Comparison of ENCODE assay signal across 11 mouse cellular contexts in genomic region chr13:44292476-44293056, GRCm38 (mm10).
DNase-seq lines count a peak whose midpoint lies in the region; TF ChIP-seq lines count a peak whose summit lies in the region.
"Had no signal": no experiment of that assay in that cellular context is flagged by ENCODE, and none has a peak within 500 bp of the region (broad histone marks: within the 10 kb centered on the region; RNA-seq: fewer than 3 reads in every experiment).

No protein-coding gene starts in this region.

- peak; percentile 33 for DNase-seq in kidney, adult 2 months
- DNase-seq in kidney, adult 8-10 months: no peak
- peak; percentile 3 to 18 for DNase-seq in CD8-positive naive resting alpha-beta T cell, adult 2 months (ENCODE audit: low read depth in 2 of 2, low spot score in 2 of 2)
- DNase-seq in induced T-regulatory cell, adult 2 months (ENCODE audit: low read depth): peak; percentile 57
- peak; percentile 23 to 35 for DNase-seq in thymus, postnatal 36 days
- DNase-seq in layer of hippocampus, adult 2 months (ENCODE audit: low spot score in 2 of 2): no peak
- DNase-seq in gastrocnemius, postnatal 36 days: no peak
- DNase-seq: adrenal gland, postnatal 25 days; cerebellum, postnatal 25 days; right cerebral cortex, postnatal 4 days had no signal

- H3K4me3 ChIP-seq in kidney, adult 2 months (ENCODE audit: insufficient read depth, low read depth, low read length): no peak overlapping the region
- no peak overlapping the region for H3K4me3 ChIP-seq in layer of hippocampus, adult 2 months
- H3K4me3 ChIP-seq: lung, embryonic 15.5 days had no signal

- WGBS in kidney, adult 2 months: 36% methylated on average over 6 of the region's 6 CpGs

- H3K27ac ChIP-seq in kidney, adult 2 months (ENCODE audit: insufficient read depth, low read depth, low read length): no peak overlapping the region
- no peak overlapping the region for H3K27ac ChIP-seq in layer of hippocampus, adult 2 months
- H3K27ac ChIP-seq: lung, embryonic 15.5 days had no signal

- no peaks in the 10 kb centered on the region for H3K36me3 ChIP-seq in kidney, adult 2 months (ENCODE audit: control insufficient read depth, insufficient read depth, low read length)
- H3K36me3 ChIP-seq: lung, embryonic 15.5 days had no signal

- no peak for TF ChIP-seq POLR2A in kidney, adult 2 months (IDR thresholded peaks at IDR 0.05; ENCODE audit: low read depth, low read length)

- no peak for TF ChIP-seq CTCF in kidney, adult 2 months (conservative IDR thresholded peaks at IDR 0.05; ENCODE audit: insufficient read depth, insufficient read length, low read depth, low read length)
- TF ChIP-seq CTCF in layer of hippocampus, adult 2 months (conservative IDR thresholded peaks at IDR 0.05): no peak

- intact Hi-C loops in gastrocnemius, postnatal 36 days (cut with DNase I): loop anchor here (5.0 kb wide), 1 partner anchor 35 kb away; no protein-coding TSS in a partner anchor

- peaks cover 8% of the 10 kb centered on the region for H3K4me1 ChIP-seq in kidney, adult 2 months (ENCODE audit: control insufficient read depth, insufficient read depth, low read length)

- H3K27me3 ChIP-seq in kidney, adult 2 months (replicated peaks; ENCODE audit: control insufficient read depth, insufficient read depth, low read length): no peaks in the 10 kb centered on the region
- H3K27me3 ChIP-seq: lung, embryonic 15.5 days had no signal

Comparison
In these comparisons a context has a peak if more than half of its experiments do, and no peak if none do; other contexts are left out.
1. DNase-seq: peak in kidney, adult 2 months (single experiment), CD8-positive naive resting alpha-beta T cell, adult 2 months (2 of 2), induced T-regulatory cell, adult 2 months (single experiment) and thymus, postnatal 36 days (2 of 2); none in kidney, adult 8-10 months (0 of 2), layer of hippocampus, adult 2 months (0 of 2) and gastrocnemius, postnatal 36 days (0 of 2).